Mouse (Mus musculus) stomach, postnatal 0 days (tissue): ENCODE measurements around the gene Sap30l.

Source experiments
- CTCF ChIP-seq: IDR thresholded peaks from 2 replicates; pipeline ENCODE4 v1.5.1; 2016; ENCODE audit warnings: antibody characterized with exemption, low read depth, mild to moderate bottlenecking, moderate library complexity
- EP300 ChIP-seq: optimal IDR thresholded peaks from 2 replicates; pipeline ENCODE3; 2016; ENCODE audit warnings: antibody characterized with exemption

DNA sequence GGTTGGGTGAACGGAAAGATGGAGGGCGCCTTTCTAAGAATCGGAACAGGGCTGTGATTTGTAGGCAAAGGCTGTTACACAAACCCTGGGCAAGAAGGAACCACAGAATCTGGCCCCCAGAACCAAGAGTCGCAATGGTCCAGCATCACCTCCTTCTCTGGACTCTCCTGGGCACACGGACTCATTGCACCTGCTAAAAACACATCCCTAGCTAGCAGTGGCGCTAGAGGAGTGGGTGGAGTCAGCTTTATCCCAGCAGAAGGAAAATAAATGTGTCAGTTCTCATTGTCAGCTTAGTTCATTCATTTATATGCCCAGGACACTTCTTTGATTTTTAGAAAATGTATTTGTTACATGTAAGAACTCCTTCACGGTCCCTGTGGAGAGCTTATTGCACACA is 40.0 kb downstream of the Sap30l start:
- TF ChIP-seq CTCF (no peak), EP300 (no peak)
